Mouse (Mus musculus): ENCODE results near the gene Gm21095.
"Not testable (repeated sequence)": the region's sequence is repeated elsewhere in the genome, so short reads cannot be mapped to it uniquely, and the experiment has no call there.

The Gm21095 gene

DNA sequence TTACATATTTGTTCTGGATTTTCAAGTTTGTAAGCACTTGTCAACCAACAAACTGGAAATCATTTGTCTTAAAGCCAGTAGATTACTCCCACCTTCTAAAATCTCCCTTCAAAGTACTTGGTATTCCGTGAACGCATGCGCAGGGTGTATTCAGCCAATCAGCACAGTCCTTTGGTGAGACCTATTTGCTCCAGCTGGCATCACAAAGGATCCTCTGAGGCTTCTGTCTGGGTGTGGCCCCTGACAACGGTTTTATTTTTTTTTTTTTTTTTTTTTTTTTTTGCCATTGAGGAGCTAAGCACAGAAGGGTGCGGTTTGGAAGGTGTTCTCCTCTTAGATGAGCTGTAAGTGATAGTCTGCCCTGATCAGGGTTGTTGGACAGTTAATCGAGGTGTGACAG is at the start of gene Gm21095:
Gene Gm21095, plus strand, starts transcription at position 301 of the 400 bp plus-strand sequence.
- DNase-seq (ENCODE audit: extremely low read depth, low read depth, low spot score): not testable (repeated sequence)

Measured in fat pad, adult 2 months (tissue).